Mouse (Mus musculus) right cerebral cortex, postnatal 4 days (tissue): ENCODE data around the gene Repin1.

Source experiments
- DNase-seq: peaks from one replicate; pipeline ENCODE4 v3.0.0-alpha.2; 2022

Repin1 gene

DNA sequence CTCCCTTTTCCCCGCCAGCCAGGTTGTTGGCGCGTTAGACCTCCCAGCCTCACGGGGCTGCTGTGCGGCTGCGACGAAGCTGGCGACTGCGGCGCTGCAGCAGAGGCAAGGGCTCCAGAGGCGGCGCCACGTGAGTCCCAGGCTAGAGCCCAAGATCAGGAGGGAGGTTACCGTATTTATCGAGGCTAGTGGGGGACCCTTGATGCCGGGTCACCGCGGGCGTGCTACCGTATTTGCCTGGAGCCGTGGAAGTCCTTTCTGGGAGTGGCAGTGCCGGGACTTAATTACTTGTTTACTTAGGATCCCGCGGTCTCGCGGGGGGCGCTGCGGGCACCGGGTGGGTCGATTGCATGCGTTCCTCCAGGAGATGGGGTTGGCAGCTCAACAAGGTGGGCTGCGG is 33.3 kb downstream of the Repin1 start:
- peak; percentile 60 for DNase-seq

GRCm38 (mm10) chr6:48627511-48627924 is 33.8 kb downstream of the Repin1 start:
- DNase-seq, result no peak

DNA sequence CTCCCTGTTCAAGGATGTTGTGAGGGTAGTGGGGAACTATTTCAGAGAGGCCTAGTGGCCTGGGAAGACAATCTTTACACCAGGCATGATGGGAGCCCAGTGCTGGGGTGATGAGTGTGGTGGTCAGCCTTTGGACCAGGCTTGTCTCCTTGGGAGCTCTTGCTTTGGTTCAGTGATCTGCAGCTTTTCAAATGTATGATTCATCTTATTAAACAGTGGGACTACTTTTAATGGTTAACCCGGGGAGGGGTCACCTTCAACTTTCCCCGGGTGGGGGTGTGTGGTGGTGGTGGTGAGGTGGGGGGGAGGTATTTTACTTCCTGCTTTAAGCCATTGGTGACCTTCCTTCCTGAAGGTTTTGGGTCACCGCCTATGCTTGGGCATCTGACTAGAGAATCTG is 34.7 kb downstream of the Repin1 start:
- no peak for DNase-seq

GRCm38 (mm10) chr6:48628808-48629660 is 35.4 kb downstream of the Repin1 start:
- peak; percentile 58 for DNase-seq

GRCm38 (mm10) chr6:48629661-48630034 is 36.0 kb downstream of the Repin1 start:
- no peak for DNase-seq

DNA sequence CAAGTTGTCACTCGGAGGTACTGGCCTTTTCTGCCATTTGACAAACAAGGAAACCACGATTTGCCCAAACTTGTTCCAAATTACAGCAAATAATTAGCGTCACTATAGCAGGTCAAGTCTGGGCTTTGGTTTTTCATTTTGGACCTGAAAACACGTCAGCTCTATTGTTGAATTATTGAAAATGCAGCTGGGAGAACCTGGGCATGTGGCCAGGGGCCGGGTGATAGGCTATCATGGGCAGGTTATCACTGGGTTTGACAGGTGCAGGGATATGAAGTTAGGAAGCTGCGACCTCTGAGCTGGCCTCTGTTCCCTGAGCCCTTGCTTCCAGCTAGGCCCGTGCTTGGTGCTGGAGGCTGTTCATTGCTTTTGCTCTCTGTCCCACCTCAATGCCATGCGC is 37.1 kb downstream of the Repin1 start:
- no peak for DNase-seq

DNA sequence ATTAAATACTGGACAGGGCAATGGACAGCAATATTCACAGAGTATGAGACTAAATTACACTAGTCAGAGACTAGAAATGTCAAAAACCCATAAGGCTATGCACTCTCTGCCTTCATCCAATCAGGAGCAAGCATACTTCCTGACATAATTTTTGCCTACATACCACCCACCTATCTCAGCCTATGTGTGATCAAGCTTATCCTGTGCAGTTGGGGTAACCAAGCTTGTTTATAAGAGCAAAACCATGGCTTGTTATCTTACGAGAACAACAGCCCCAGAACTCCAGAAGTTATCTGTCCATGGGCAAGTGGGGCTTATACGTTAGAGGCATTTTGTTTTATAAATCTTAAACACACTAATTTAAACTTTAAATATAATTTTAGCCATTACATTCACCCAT is 41.4 kb downstream of the Repin1 start:
- no peak for DNase-seq

GRCm38 (mm10) chr6:48636515-48636914 is 42.8 kb downstream of the Repin1 start:
- DNase-seq, result no peak

GRCm38 (mm10) chr6:48637811-48638500 is 44.3 kb downstream of the Repin1 start:
- DNase-seq, result no peak

DNA sequence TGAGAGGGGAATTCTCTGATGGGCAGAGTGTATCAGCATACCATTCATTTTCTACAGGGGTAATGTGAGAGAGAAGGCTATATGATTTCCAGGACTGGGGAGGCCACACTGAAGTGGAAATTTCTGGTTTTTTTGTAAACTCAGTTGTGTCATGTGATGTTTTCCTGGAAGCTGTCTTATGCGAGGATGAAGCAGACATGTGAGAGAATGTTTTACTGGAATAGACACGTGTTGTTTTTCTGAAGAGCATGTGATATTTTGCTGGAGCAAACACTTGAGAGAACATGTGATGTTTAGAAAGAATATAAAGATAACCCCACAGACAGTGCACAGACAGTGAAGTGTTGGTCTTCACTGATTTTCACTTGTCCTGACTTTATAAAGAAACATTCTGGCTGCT is 44.9 kb downstream of the Repin1 start:
- DNase-seq, result no peak

DNA sequence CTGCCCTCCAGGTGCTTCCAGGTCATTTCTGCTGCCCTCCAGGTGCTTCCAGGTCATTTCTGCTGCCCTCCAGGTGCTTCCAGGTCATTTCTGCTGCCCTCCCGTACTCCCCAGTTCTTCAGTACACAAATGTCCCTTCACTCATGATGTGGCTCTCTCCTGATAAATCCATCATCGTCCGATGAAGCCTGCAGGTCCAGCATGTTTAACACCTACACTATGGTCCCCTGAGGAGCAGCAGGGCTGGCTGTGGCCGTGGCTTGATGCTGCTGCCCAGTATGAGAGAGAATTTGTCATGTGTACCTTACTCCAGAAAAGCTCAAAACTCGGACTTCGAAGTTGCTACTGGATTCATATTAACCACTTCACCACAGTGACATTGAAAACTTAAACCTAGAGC is 47.7 kb downstream of the Repin1 start:
- no peak for DNase-seq

- DNase-seq, result no peak
Measured at GRCm38 (mm10) chr6:48642764-48643292, 49.1 kb downstream of the Repin1 start.

DNA sequence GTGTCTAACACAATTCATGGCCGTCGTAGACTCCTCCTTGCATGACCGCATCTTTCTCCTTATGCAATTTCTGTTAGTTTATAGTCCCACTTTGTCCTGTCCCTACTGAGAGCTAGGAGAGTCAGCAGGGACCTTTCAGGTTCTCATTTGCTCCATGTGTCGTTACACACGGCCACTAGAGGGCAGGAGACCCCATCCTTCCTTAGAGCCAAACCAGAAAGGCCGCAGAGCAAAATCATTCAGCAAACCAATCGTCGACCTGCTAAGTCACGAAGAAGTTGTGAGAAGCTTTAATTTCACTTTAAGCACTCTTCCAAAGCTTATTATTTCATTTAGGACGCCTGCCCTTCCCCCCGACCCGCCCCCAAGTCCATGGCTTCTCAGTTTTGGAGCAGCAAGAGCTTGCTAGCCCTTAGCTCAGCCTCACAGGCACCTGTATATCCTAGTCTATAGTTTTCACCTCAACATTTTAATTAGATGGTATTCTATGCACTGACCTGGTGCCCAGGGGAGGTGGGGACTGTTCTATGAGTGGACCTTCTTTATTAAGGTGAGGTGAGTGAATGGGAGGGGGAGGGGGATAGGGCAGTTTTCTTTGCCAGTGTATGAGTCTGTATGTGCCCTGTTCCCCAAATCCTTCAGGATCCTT is 52.1 kb downstream of the Repin1 start:
- peak; percentile 71 for DNase-seq

DNA sequence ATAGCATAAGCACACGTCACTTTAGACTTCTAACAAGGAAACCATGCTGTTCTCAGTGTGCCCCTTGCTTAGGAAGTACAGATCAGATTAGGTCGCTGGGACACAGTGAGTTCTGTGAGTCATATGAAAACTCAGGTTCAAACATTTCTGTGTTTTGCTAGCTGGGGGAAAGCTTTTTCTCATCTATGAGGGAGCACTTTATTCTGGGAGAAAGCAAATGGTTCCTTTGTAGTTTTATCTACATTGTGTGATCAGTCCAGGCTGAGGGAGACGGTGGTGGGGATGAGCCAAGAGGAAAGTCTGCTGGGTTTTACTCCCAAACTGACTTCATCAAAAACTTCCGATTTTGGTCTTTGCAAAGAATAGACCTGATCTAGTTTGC is 52.6 kb downstream of the Repin1 start:
- DNase-seq, result no peak

- no peak for DNase-seq
Measured at GRCm38 (mm10) chr6:48646995-48647394, 53.3 kb downstream of the Repin1 start, which contains the start of gene Gimap8. Gimap8 (plus strand) TSS chr6:48647234.

DNA sequence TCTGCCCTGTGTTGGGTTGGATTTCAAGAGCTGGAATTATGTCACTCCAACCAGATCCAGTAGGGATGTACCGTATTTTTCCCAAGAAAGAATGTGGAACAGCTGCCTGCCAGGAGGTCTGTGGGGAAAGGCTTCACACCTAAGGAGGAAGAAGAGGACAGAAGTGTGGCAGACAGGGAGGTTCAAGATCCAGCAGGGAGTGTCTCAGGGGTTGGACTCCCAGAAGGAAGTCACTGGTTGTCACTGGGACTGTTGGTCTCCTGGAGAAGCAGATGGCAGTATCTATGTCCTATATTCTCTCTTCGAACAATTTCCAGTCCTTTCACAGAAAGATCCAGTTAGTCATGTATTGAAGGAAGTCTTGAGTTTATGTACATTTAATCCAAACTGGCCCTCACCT is 53.9 kb downstream of the Repin1 start:
- no peak for DNase-seq
